Mouse (Mus musculus) lung, adult 2 months (tissue): ENCODE measurements at regions not wholly inside any gene's neighbourhood (a gene's known extent, or its start where the extent isn't known, plus 50 kb on each side); places are given as distances from the start of the nearest gene placed in this dataset.

Experiments used
- CTCF ChIP-seq: fragments of 200-500 bp; IDR thresholded peaks from 2 replicates; pipeline ENCODE4 v1.5.1; 2011; ENCODE audit warnings: mild to moderate bottlenecking, low read length, control low read depth; ENCODE audit not compliant: insufficient read depth
- POLR2A ChIP-seq: fragments of 200-500 bp; IDR thresholded peaks from 2 replicates; pipeline ENCODE4 v1.6.1; 2011; ENCODE audit warnings: low read depth, mild to moderate bottlenecking, control low read depth, low read length, borderline replicate concordance; ENCODE audit errors: extremely low read depth

- TF ChIP-seq CTCF (no peak), POLR2A (no peak)
Observed at GRCm38 (mm10) chr13:112193676-112194075, 94.6 kb upstream of the Ankrd55 start.
